Comparison of ENCODE assay signal across 11 mouse cellular contexts in genomic region chr5:35900401-35901225, GRCm38 (mm10). TPM values are rescaled to one million over a fixed set of nuclear protein-coding genes. Genes with fewer than 3 reads are reported as not detected.
DNase-seq lines count a peak whose midpoint lies in the region; ATAC-seq and TF ChIP-seq lines count a peak whose summit lies in the region.
"Had no signal": no experiment of that assay in that cellular context is flagged by ENCODE, and none has a peak within 500 bp of the region (broad histone marks: within the 10 kb centered on the region; RNA-seq: fewer than 3 reads in every experiment).

No protein-coding gene starts in this region.

- H3K4me3 ChIP-seq in intestine, embryonic 14.5 days (ENCODE audit: low read depth, low read length) = no peak overlapping the region
- no peak overlapping the region for H3K4me3 ChIP-seq in intestine, postnatal 0 days (ENCODE audit: low read depth, low read length)
- peak overlapping the region; percentile 34 for H3K4me3 ChIP-seq in embryonic facial prominence, embryonic 10.5 days
- H3K4me3 ChIP-seq in intestine, embryonic 16.5 days (ENCODE audit: low read length) = no peak overlapping the region
- no peak overlapping the region for H3K4me3 ChIP-seq in limb, embryonic 15.5 days

- DNase-seq in intestine, embryonic 14.5 days (ENCODE audit: low spot score) = no peak
- no peak for DNase-seq in embryonic facial prominence, embryonic 10.5 days (ENCODE audit: low spot score)
- DNase-seq in testis, postnatal 10 days (ENCODE audit: low spot score) = no peak
- DNase-seq in left cerebral cortex, adult 9 months (ENCODE audit: low spot score in 2 of 2) = no peak
- DNase-seq in left cerebral cortex, postnatal 10 days (ENCODE audit: extremely low spot score in 1 of 2, low spot score in 2 of 2) = no peak
- DNase-seq: gastrocnemius, postnatal 36 days; thymus, postnatal 4 days had no signal

- peak overlapping the region; percentile 40; the same call in 1 of the 2 replicates for H3K27ac ChIP-seq in intestine, embryonic 14.5 days (ENCODE audit: low read depth)
- no peak overlapping the region for H3K27ac ChIP-seq in intestine, postnatal 0 days (ENCODE audit: low read depth, low read length)
- H3K27ac ChIP-seq in embryonic facial prominence, embryonic 10.5 days (replicated peaks) = peak overlapping the region; percentile 71
- H3K27ac ChIP-seq in intestine, embryonic 16.5 days (ENCODE audit: low read length) = peak overlapping the region; percentile 31; the same call in 1 of the 2 replicates
- H3K27ac ChIP-seq in limb, embryonic 15.5 days = peak overlapping the region; percentile 43
- H3K27ac ChIP-seq: liver, embryonic 14.5 days had no signal

- intact Hi-C loops in left cerebral cortex, postnatal 10 days (cut with DNase I) = no loop called here

- H3K36me3 ChIP-seq in intestine, embryonic 14.5 days (ENCODE audit: control insufficient read depth, insufficient read depth, low read length) = no peaks in the 10 kb centered on the region
- no peaks in the 10 kb centered on the region for H3K36me3 ChIP-seq in intestine, postnatal 0 days (ENCODE audit: control insufficient read depth, insufficient read depth)
- H3K36me3 ChIP-seq in embryonic facial prominence, embryonic 10.5 days (replicated peaks) = peaks cover 15% of the 10 kb centered on the region; the same call in 1 of the 2 replicates
- H3K36me3 ChIP-seq in intestine, embryonic 16.5 days (ENCODE audit: control insufficient read depth, insufficient read depth, low read length) = no peaks in the 10 kb centered on the region
- H3K36me3 ChIP-seq in limb, embryonic 15.5 days = 0 out of 2 replicates have a peak, but pooled peaks cover 3% of the 10 kb centered on the region

- H3K4me1 ChIP-seq in intestine, embryonic 14.5 days (replicated peaks; ENCODE audit: control insufficient read depth, insufficient read depth, low read length) = peaks cover 36% of the 10 kb centered on the region
- no peaks in the 10 kb centered on the region for H3K4me1 ChIP-seq in intestine, postnatal 0 days (replicated peaks; ENCODE audit: control insufficient read depth, insufficient read depth, low read length)
- peaks cover 72% of the 10 kb centered on the region for H3K4me1 ChIP-seq in embryonic facial prominence, embryonic 10.5 days
- H3K4me1 ChIP-seq in intestine, embryonic 16.5 days (ENCODE audit: control insufficient read depth, insufficient read depth, low read length) = peaks cover 34% of the 10 kb centered on the region
- H3K4me1 ChIP-seq in limb, embryonic 15.5 days = peaks cover 56% of the 10 kb centered on the region

- no peak for TF ChIP-seq CTCF in intestine, postnatal 0 days (IDR thresholded peaks at IDR 0.05; ENCODE audit: low read depth)

- ATAC-seq in intestine, embryonic 14.5 days (replicated peaks; ENCODE audit: low FRiP score, low TSS enrichment, low read depth) = peak; percentile 38
- no peak; the same call in 1 of the 2 replicates for ATAC-seq in intestine, postnatal 0 days
- peak; percentile 16; the same call in 1 of the 2 replicates for ATAC-seq in intestine, embryonic 16.5 days
- no peak for ATAC-seq in limb, embryonic 15.5 days (ENCODE audit: insufficient number of reproducible peaks, low FRiP score, low TSS enrichment, low read depth)

- no peaks in the 10 kb centered on the region for H3K27me3 ChIP-seq in intestine, embryonic 14.5 days (replicated peaks; ENCODE audit: control insufficient read depth, insufficient read depth, low read length)
- H3K27me3 ChIP-seq in intestine, postnatal 0 days (replicated peaks; ENCODE audit: control insufficient read depth, insufficient read depth, low read length) = no peaks in the 10 kb centered on the region
- no peaks in the 10 kb centered on the region for H3K27me3 ChIP-seq in embryonic facial prominence, embryonic 10.5 days (replicated peaks; ENCODE audit: low read depth, poor library complexity, severe bottlenecking)
- no peaks in the 10 kb centered on the region for H3K27me3 ChIP-seq in intestine, embryonic 16.5 days (replicated peaks; ENCODE audit: control insufficient read depth, insufficient read depth, low read length)
- no peaks in the 10 kb centered on the region for H3K27me3 ChIP-seq in limb, embryonic 15.5 days

- no peak overlapping the region for H3K9ac ChIP-seq in intestine, embryonic 14.5 days (ENCODE audit: low read length)
- H3K9ac ChIP-seq in intestine, postnatal 0 days (ENCODE audit: low read depth, low read length) = no peak overlapping the region
- H3K9ac ChIP-seq in intestine, embryonic 16.5 days (ENCODE audit: low read depth, low read length) = no peak overlapping the region
- no peak overlapping the region for H3K9ac ChIP-seq in limb, embryonic 15.5 days
- H3K9ac ChIP-seq: liver, embryonic 14.5 days had no signal

- peak overlapping the region; percentile 22 for H3K4me2 ChIP-seq in intestine, embryonic 14.5 days (ENCODE audit: low read length)
- H3K4me2 ChIP-seq in intestine, postnatal 0 days (replicated peaks; ENCODE audit: low read depth) = no peak overlapping the region
- H3K4me2 ChIP-seq in intestine, embryonic 16.5 days (ENCODE audit: low read depth, low read length) = peak overlapping the region; percentile 28; the same call in 1 of the 2 replicates
- 0 out of 2 replicates have a peak overlapping the region, but pooled peaks have one; percentile 10 for H3K4me2 ChIP-seq in limb, embryonic 15.5 days

- H3K9me3 ChIP-seq in intestine, embryonic 14.5 days (ENCODE audit: control insufficient read depth, low read length) = no peaks in the 10 kb centered on the region
- H3K9me3 ChIP-seq in intestine, postnatal 0 days (ENCODE audit: control insufficient read depth) = no peaks in the 10 kb centered on the region
- no peaks in the 10 kb centered on the region for H3K9me3 ChIP-seq in embryonic facial prominence, embryonic 10.5 days
- H3K9me3 ChIP-seq in intestine, embryonic 16.5 days (ENCODE audit: control insufficient read depth, low read length) = no peaks in the 10 kb centered on the region
- no peaks in the 10 kb centered on the region for H3K9me3 ChIP-seq in limb, embryonic 15.5 days

- 7% methylated on average over 10 of the region's 10 CpGs for WGBS in intestine, embryonic 14.5 days
- WGBS in intestine, postnatal 0 days = 14% methylated on average over 10 of the region's 10 CpGs
- 22% methylated on average over 10 of the region's 10 CpGs for WGBS in embryonic facial prominence, embryonic 10.5 days
- WGBS in intestine, embryonic 16.5 days = 10% methylated on average over 10 of the region's 10 CpGs
- 14% methylated on average over 10 of the region's 10 CpGs for WGBS in limb, embryonic 15.5 days

RNA-seq across cellular contexts. Expression of gene Afap1, which starts 7.5 kb away (rescaled TPM):
- 18.8 and 23.0 TPM in 2 replicates for polyA plus RNA-seq in intestine, embryonic 14.5 days (2014; fragmentation: Nextera tagmentation; extraction: Ambion mirVana)
- 7.9 and 8.1 TPM in 2 replicates for polyA plus RNA-seq in intestine, postnatal 0 days (2015; fragmentation: Nextera tagmentation; extraction: Ambion mirVana)
- polyA plus RNA-seq in embryonic facial prominence, embryonic 10.5 days (2016; fragmentation: Nextera tagmentation; extraction: Ambion mirVana) = 26.6 and 26.8 TPM in 2 replicates
- polyA plus RNA-seq in intestine, embryonic 16.5 days (2015; fragmentation: Nextera tagmentation; extraction: Ambion mirVana) = 12.6 and 13.3 TPM in 2 replicates
- polyA plus RNA-seq in limb, embryonic 15.5 days (2015; fragmentation: Nextera tagmentation; extraction: Ambion mirVana) = 21.6 and 23.2 TPM in 2 replicates
- total RNA-seq in left cerebral cortex, postnatal 10 days (2021) = 100 to 1,000 TPM; 110 to 127 TPM

Comparison
In these comparisons a context has a peak if more than half of its experiments do, and no peak if none do; other contexts are left out.
1. ATAC-seq: peak in intestine, embryonic 14.5 days (single experiment) and intestine, embryonic 16.5 days (single experiment); none in intestine, postnatal 0 days (single experiment) and limb, embryonic 15.5 days (single experiment).